Mouse (Mus musculus) bone marrow macrophage, adult 2 months (primary cell): ENCODE data around the gene Trmt11.

ENCODE experiments used
- CTCF ChIP-seq: IDR thresholded peaks from 2 replicates; pipeline ENCODE4 v1.5.1; 2012; ENCODE audit warnings: low read depth, mild to moderate bottlenecking, low read length, moderate library complexity
- POLR2A ChIP-seq: IDR thresholded peaks from 2 replicates; pipeline ENCODE4 v1.6.1; 2012; ENCODE audit warnings: mild to moderate bottlenecking, low read depth, low read length, borderline replicate concordance

GRCm38 (mm10) chr10:30624161-30625019 is 23.8 kb upstream of the Trmt11 start:
- TF ChIP-seq CTCF = no peak
- no peak for TF ChIP-seq POLR2A
